Mouse (Mus musculus): ENCODE data around the gene Enthd1.

GRCm38 (mm10) chr15:80417066-80417465 is 147.9 kb downstream of the Enthd1 start:
- TF ChIP-seq TAL1 (IDR thresholded peaks at IDR 0.05; ENCODE audit: low read length) (no peak), GATA1 (IDR thresholded peaks at IDR 0.05; ENCODE audit: low read length) (no peak)

Data from erythroblast, embryonic 14.5 days (primary cell).